Mouse (Mus musculus) liver, embryonic 11.5 days (tissue): ENCODE data around the gene Gab1. TPM values are rescaled to one million over a fixed set of nuclear protein-coding genes. Genes with fewer than 3 reads are reported as not detected.

Source experiments
- ATAC-seq: fragments of 200-750 bp; cut with Nextera tagmentation; replicated peaks from 2 replicates; pipeline ENCODE4 v1.8.0; 2017; ENCODE audit warnings: moderate number of reproducible peaks, mild to moderate bottlenecking, moderate TSS enrichment, moderate library complexity; ENCODE audit not compliant: low FRiP score
- DNase-seq: peaks from one replicate; pipeline ENCODE4 v3.0.0-alpha.2; 2017; ENCODE audit warnings: low spot score
- H3K27ac ChIP-seq: fragments of 300-500 bp; sonication (generic); 2 replicates; pipeline ENCODE4 v1.5.1; 2014; ENCODE audit warnings: mild to moderate bottlenecking, low read depth, low read length, control low read depth
- H3K27me3 ChIP-seq: fragments of 300-500 bp; sonication (generic); replicated peaks from 2 replicates; pipeline ENCODE4 v1.6.1; 2014; ENCODE audit warnings: low read length, mixed read lengths; ENCODE audit not compliant: control insufficient read depth, insufficient read depth
- H3K36me3 ChIP-seq: fragments of 300-500 bp; sonication (generic); 2 replicates; pipeline ENCODE4 v1.6.1; 2014; ENCODE audit warnings: mild to moderate bottlenecking, low read length, moderate library complexity, mixed read lengths; ENCODE audit not compliant: control insufficient read depth, insufficient read depth
- H3K4me1 ChIP-seq: fragments of 300-500 bp; sonication (generic); replicated peaks from 2 replicates; pipeline ENCODE4 v1.6.1; 2014; ENCODE audit warnings: low read length, mixed read lengths; ENCODE audit not compliant: control insufficient read depth, insufficient read depth
- H3K4me2 ChIP-seq: fragments of 300-500 bp; sonication (generic); 2 replicates; pipeline ENCODE4 v1.6.1; 2014; ENCODE audit warnings: mild to moderate bottlenecking, control low read depth, moderate library complexity
- H3K4me3 ChIP-seq: fragments of 300-500 bp; sonication (generic); 2 replicates; pipeline ENCODE4 v1.5.1; 2014; ENCODE audit warnings: low read depth, low read length, control low read depth
- H3K9ac ChIP-seq: fragments of 300-500 bp; sonication (generic); 2 replicates; pipeline ENCODE4 v1.6.1; 2014; ENCODE audit warnings: low read depth, low read length, control low read depth
- H3K9me3 ChIP-seq: fragments of 300-500 bp; sonication (generic); 2 replicates; pipeline ENCODE4 v1.6.1; 2016; ENCODE audit warnings: low read length, inconsistent platforms, mixed read lengths; ENCODE audit not compliant: control insufficient read depth
- WGBS: fragments of 180-500 bp; shearing (Covaris S2); extraction: QIAGEN DNeasy Blood & Tissue Kit; methylation state at CpG from one replicate; pipeline ENCODE4 v1.1.7; 2014; 5-methylcytosine and 5-hydroxymethylcytosine counted together
- polyA plus RNA-seq: library from polyadenylated mRNA; unstranded; fragments of >200 nt; fragmentation: Nextera tagmentation; extraction: Ambion mirVana; gene quantifications from 2 replicates; pipeline ENCODE4 v1.2.1, GENCODE M21; 2014

Gene Gab1
- polyA plus RNA-seq, 1 experiment from 2014 or later = 19.5 TPM

DNA sequence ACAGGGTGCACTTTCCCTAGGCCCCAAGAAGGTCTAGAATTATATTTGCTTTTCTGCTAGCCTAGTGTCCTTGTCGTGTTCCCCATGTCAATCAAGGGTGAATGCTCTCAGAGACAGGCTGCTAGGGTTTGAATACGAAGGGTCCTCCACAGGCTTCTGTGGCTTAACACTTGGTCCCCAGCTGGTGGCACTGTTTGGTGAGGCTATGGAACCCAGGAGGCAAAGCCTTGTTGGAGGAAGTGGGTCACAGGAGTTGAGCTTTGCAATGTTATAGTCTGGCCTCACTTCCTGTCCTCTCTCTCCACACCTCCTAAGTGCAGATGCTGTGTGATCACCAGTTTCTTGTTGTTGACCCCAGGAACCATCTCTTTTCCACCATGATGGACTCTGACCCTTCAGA is 63.3 kb downstream of the Gab1 start:
- Histone ChIP-seq H3K9me3 (no peaks in the 10 kb centered on the region), H3K4me3 (no peak overlapping the region), H3K9ac (no peak overlapping the region), H3K27ac (no peak overlapping the region), H3K4me2 (no peak overlapping the region), H3K27me3 (no peaks in the 10 kb centered on the region), H3K4me1 (peaks cover 1% of the 10 kb centered on the region), H3K36me3 (no peaks in the 10 kb centered on the region)
- 76% methylated on average over 2 of the region's 2 CpGs for WGBS
- ATAC-seq (no peak), DNase-seq (no peak)

DNA sequence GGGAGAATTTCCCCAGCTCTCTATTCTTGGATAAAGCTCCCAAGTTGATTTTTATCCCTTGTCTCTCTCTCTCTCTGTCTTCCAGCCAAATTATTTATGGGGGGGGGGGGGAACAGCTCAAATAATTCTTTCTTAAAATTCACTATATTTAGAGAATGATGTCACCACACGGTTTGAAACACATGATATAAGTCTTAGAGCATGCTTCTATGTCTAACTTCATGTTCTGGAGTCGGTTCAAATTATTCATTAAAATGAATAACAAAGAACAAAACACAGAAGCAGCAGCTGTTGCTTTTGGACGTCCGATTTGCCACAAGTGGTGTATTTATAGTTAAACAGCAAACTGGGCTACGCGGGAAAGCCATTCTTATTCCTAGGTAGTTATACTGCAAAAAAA is 65.1 kb downstream of the Gab1 start:
- H3K27ac ChIP-seq = no peak overlapping the region
- H3K4me3 ChIP-seq = no peak overlapping the region
- ATAC-seq (no peak), DNase-seq (no peak)
- no peaks in the 10 kb centered on the region for H3K27me3 ChIP-seq
- H3K9ac ChIP-seq = no peak overlapping the region
- H3K4me2 ChIP-seq = no peak overlapping the region
- WGBS = 88% methylated on average over 6 of the region's 6 CpGs
- H3K36me3 ChIP-seq = no peaks in the 10 kb centered on the region
- H3K4me1 ChIP-seq = peaks cover 6% of the 10 kb centered on the region
- no peaks in the 10 kb centered on the region for H3K9me3 ChIP-seq

DNA sequence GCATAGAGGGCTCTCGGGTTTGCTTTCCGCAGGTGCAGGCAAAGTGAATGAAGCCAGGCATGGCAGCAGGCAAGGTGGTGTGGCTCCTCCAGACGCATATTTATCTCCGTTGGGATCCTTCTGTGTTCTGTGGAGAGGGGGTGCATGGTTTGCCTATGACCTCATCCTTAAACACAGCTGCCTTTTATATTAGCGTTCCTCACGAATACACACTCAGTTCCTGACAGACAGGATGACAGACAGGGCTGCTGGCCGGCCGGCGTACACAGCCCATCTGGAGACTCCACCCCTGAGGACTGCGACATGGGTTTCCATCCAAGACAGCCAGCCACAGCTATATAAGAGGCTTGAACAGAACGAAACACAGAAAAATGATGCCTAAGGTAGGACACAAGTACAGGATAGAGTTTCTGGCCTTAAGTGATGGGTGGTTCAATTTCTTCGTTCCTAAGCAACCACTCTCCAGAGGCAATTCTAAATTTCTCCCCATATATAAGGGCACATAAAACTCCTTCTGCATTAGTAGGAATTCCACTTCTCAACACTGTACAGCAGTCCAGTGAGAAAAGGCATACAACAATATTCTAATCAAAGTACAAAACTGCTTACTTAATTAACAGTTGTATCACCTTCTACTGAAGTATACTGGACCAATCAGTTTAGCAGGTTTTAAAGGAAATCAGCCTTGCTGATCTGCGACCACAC is 66.1 kb downstream of the Gab1 start:
- H3K27me3 ChIP-seq = no peaks in the 10 kb centered on the region
- H3K4me2 ChIP-seq = no peak overlapping the region
- peaks cover 6% of the 10 kb centered on the region for H3K4me1 ChIP-seq
- no peak for DNase-seq
- H3K4me3 ChIP-seq = no peak overlapping the region
- no peaks in the 10 kb centered on the region for H3K36me3 ChIP-seq
- 71% methylated on average over 13 of the region's 13 CpGs for WGBS
- no peaks in the 10 kb centered on the region for H3K9me3 ChIP-seq
- no peak overlapping the region for H3K9ac ChIP-seq
- no peak overlapping the region for H3K27ac ChIP-seq
- ATAC-seq = no peak

DNA sequence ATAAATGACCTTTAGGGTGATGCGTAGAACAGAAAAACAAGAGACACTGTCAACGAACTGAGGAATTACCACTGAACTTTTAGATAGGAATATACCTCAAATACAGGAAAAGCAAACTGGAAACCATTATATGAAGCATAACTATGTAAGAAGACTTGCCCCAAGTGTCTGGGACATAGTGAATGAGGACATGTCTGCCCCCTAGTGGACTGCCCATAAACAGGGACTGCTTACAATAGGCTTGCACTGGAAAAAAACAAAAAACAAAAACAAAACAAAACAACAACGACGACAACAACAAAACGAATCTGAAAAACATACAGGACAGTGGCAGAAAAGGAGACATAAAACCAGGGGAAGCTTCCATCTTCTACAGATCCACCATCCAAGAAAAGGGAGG is 66.9 kb downstream of the Gab1 start:
- WGBS = 67% methylated on average over 5 of the region's 5 CpGs
- no peak overlapping the region for H3K4me3 ChIP-seq
- H3K9ac ChIP-seq = no peak overlapping the region
- H3K27ac ChIP-seq = no peak overlapping the region
- DNase-seq = no peak
- no peaks in the 10 kb centered on the region for H3K27me3 ChIP-seq
- no peak; the same call in 1 of the 2 replicates for ATAC-seq
- no peak overlapping the region for H3K4me2 ChIP-seq
- H3K36me3 ChIP-seq = no peaks in the 10 kb centered on the region
- peaks cover 6% of the 10 kb centered on the region; the same call in 1 of the 2 replicates for H3K4me1 ChIP-seq
- no peaks in the 10 kb centered on the region for H3K9me3 ChIP-seq

DNA sequence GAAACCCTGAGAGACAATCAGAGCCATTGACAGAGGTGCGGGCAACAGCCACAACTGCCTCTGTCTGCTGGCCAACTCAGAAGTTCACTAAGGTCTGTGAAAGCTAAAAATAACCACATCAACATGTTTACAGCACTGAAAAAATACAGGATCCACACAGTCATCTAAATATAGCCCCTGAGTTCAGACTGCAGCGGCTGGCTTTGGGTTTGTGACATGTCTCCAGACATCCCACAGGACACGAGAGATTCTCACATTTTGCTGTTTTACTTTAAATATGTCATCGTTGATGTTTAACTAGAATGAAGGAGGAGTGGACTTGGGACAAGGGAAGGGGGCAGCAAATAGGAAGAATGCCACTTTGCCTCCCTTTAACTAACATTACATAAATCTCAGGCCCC is 68.7 kb downstream of the Gab1 start:
- ATAC-seq = no peak
- 0 out of 2 replicates have a peak overlapping the region, but pooled peaks have one; percentile 41 for H3K27ac ChIP-seq

DNA sequence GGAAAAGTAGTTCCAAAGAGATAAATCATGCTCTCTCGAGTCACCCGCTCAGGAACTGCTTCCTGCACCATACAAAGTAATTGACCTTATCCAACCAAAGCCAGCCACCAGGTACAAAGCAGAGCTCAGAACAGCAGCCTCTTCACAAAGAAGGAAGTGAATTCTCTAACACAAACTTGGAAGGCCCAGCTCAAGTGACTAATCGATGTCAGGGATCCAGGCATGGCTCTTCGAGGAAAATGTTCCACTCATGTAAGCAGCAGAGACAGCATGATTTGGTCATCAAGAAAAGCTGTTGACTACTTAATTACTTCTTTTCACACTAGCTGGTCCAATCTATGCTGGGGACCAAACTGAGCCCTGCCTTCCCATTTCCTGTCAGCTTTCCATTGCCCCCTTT is 69.4 kb downstream of the Gab1 start:
- Histone ChIP-seq H3K9me3 (no peaks in the 10 kb centered on the region), H3K4me1 (peaks cover 6% of the 10 kb centered on the region; the same call in 1 of the 2 replicates), H3K4me2 (no peak overlapping the region), H3K4me3 (no peak overlapping the region), H3K27me3 (no peaks in the 10 kb centered on the region), H3K9ac (no peak overlapping the region), H3K36me3 (no peaks in the 10 kb centered on the region), H3K27ac (peak overlapping the region; percentile 41; the same call in 1 of the 2 replicates)
- DNase-seq (no peak), ATAC-seq (no peak)
- WGBS = 68% methylated on average over 4 of the region's 4 CpGs

More for the DNA sequence above, 68.7 kb downstream of the Gab1 start:
- no peak for DNase-seq
- Histone ChIP-seq H3K4me3 (no peak overlapping the region), H3K9ac (no peak overlapping the region), H3K27me3 (no peaks in the 10 kb centered on the region), H3K36me3 (no peaks in the 10 kb centered on the region), H3K4me1 (peaks cover 6% of the 10 kb centered on the region; the same call in 1 of the 2 replicates), H3K9me3 (no peaks in the 10 kb centered on the region), H3K4me2 (no peak overlapping the region)
- 65% methylated on average over 4 of the region's 4 CpGs for WGBS

DNA sequence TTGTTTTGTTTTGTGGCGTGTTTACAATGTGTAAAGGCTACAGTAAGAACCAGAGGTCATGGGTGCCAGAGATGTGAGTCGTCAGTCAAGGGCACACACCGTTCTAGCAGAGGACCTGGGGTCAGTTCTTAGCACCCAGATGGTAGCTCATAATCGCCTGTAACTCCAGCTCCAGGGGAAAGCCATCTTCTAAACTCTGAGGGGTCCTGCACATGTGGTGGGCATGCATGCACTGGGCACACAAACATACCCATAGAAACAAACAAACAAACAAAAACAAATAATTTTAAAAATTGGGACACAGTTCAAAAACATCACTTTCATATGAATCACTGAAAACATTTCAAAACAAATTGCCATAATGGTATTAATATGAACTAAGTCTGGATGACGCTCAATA is 69.9 kb downstream of the Gab1 start:
- WGBS = 93% methylated on average over 5 of the region's 5 CpGs
- Histone ChIP-seq H3K4me3 (no peak overlapping the region), H3K4me1 (peaks cover 6% of the 10 kb centered on the region; the same call in 1 of the 2 replicates), H3K4me2 (no peak overlapping the region), H3K36me3 (no peaks in the 10 kb centered on the region), H3K9ac (no peak overlapping the region), H3K9me3 (no peaks in the 10 kb centered on the region), H3K27ac (no peak overlapping the region), H3K27me3 (no peaks in the 10 kb centered on the region)
- DNase-seq = no peak
- no peak for ATAC-seq

DNA sequence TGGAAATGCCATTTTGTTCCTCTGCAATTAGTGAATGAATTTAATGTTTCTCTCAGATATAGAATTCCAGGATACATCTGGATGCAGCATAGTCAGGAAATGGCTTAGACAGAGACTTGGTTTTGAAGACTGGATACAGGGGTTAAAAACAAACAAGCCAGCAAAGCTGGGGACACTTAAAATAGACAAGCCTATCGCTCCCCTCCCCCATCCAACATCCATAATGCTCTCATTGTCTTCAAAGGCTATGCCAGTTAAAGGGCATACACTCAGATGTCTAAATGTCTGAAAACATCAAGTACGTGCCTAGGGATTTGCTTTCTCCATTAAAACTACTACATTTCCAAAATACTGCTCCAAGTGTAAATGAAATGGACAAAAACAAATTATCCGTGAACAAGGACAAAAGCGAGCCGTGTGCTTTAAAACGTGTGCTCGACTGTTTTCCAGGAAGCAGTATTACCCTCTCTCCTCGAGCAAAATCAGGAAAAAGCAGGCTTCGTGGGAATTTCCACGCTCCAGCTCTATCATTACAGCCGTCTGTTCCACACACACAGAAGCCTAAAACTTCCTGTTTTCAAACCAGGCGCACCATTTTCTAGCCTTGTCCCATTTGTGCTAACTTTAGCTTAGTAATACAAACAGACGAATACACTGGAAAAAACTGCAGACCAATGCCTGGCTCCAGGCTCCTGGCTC is 72.4 kb downstream of the Gab1 start:
- no peak overlapping the region for H3K27ac ChIP-seq
- peak overlapping the region; percentile 26 for H3K4me2 ChIP-seq
- no peak overlapping the region for H3K9ac ChIP-seq
- H3K36me3 ChIP-seq = no peaks in the 10 kb centered on the region
- WGBS = 60% methylated on average over 13 of the region's 13 CpGs
- no peak overlapping the region for H3K4me3 ChIP-seq
- H3K27me3 ChIP-seq = no peaks in the 10 kb centered on the region
- no peak for DNase-seq
- H3K9me3 ChIP-seq = no peaks in the 10 kb centered on the region
- peaks cover 6% of the 10 kb centered on the region; the same call in 1 of the 2 replicates for H3K4me1 ChIP-seq
- no peak for ATAC-seq
